Mouse (Mus musculus): Measurements from ENCODE around the gene Dip2a.

Dip2a gene

DNA sequence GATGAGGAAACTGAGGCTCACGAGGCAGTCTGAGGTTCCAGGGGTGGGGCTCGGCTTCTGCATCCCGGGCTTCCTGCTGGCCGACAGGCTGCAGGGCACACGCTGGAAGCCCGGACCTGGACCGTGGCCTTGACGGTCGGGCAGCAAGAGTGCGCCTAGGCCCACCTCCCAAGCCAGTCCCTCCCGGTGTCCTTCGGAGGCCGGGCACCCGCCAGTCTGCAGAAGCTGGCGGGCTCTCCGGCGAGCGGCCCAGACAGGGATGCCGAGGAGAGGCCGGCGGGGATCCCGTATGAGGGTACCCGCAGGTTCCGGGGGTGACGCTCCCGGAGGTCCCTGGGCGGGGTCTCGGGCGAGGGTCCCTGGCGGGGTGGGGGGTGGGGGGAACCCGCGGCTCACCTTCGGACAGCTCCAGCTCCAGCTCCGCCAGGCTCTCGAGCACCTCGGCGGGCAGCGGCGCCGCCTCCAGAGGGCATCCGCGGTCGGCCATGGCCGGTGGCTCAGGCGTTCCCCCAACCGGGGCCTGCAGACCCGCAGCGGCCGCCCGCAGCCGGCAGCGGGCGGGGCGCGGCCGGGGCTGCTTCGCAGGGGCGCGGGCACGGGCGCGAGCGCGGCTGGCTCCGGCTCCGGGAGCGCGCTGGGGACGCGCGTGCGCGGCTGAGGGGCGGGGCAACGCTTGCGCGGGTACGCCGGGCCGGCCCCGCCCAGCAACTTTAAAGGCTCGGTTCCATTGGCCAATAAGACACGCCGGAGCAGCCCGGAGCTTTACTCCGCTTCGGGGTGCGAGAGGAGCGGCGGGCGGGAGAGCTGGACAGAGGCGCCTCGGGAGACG lies at the start of gene Dip2a:
Dip2a (minus strand) TSS at position 581 of the 829 bp plus-strand sequence.
- peak; percentile 93 for DNase-seq (ENCODE audit: low read depth, low spot score)

DNA sequence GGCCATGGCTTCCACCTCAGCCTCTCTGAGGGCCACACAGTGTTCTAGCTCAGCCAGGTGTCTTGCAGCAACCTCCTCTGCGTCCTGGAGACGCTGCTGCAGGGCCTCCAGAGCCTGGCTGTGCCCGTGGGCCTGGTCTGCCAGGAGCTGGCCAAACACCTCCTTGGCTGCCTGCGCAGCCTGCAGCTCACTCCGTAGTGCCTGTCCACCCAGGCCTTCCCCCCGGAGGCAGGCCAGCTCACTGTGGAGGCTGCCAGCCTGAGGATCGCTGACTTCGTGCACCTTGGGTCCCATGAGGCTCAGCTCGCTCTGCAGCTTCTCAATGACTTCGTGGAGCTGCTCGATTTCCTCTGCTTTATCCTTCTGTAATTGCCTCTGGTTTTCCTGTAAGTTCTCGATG lies 47.5 kb upstream of the Dip2a start:
- no peak for DNase-seq (ENCODE audit: low read depth, low spot score)

DNA sequence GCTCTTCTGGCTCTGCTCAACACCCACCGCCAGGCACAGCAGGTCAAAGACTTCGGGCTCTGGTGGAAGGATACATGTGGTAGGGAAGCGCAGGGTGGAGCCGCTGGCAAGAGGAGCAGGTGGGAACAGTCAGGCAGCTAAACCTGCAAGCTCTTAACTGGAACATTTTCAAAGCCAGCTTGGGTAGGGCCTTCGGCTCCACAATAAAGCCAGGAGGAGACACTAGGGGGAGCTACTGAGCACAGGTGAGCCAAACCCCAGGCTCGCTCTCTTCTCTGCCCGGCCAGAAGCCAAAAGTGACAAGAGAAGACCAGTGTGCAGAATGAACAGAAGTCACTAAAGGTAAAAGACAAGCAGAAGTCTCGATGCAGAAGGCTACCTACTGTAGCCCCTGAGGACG lies 46.7 kb upstream of the Dip2a start:
- peak; percentile 37 for DNase-seq (ENCODE audit: low read depth, low spot score)

DNA sequence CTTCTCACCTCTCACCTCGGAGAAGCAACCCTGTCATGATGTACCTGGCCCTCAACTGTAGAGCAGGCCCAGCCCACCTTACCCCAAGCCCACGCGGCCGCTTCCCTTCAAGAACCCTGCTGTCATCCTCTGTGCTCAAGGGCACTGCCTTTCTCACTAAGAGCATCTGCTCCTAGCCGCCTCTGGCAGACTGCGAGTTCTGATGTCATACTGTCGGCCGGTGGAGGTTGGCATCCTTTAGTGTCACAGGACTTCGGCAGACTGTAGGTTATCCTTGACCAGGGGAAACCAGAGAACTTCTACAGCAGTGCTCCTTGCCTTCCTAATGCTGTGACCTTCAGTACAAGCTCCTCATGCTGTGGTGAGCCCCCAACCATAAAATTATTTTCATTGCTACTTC lies 46.1 kb upstream of the Dip2a start:
- no peak for DNase-seq (ENCODE audit: low read depth, low spot score)

DNA sequence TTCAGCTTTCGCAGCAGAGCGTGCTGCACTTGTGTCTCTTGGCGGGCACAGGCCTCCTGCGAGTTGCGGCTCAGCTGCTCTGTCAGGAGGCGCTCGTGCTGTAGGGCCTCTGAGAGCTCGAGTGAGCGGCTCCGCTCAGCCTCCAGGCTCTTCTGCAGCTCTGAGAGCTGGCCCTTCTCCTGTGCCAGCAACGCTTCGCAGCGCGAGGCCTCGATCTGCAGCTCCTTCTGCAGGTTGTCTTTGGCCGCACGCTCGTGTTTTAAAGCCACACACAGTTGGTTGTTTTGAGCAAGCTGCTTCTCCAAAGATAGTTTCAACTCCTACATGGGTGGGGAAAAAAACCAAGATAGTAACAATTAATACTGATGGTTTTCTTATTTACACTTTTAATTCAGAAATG lies 29.9 kb upstream of the Dip2a start:
- DNase-seq (ENCODE audit: low read depth, low spot score), result no peak

DNA sequence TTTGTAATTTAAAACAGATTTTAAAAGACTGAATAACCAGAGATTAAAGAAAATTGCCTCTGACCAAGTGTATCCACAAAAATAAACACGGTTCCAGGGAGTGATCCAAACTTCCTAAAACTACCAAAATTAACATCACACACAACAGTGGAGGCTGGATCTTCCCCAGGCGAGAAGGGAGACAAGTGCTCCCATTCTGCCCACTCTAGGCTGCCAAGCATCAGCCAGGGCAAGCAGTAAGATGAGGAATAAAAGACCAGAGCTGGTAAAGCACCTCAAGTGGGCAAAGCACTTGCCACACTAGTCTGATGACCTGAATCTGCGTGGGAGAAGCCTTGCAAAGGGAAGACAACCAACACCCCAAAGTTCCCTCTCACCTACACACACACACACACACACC lies 26.6 kb upstream of the Dip2a start:
- DNase-seq (ENCODE audit: low read depth, low spot score), result no peak

DNA sequence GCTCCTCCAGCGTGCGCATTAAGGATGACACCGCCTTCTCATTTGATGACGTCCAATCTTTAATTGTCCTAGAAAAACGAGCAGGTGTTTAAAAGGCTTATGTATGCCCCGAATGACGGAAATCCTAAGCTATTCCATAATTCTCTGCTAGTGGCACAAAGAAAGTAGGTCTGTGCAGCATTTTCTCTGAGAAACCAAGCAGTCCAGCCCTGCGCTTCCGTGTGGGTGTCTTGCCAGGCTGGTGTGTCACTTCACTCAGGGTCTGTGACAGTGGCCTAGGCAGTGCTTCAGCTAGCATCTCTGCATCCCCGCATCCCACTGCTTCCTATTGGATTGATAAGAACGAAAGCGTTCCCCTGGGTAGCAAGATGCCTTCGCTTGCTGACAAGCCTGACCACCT lies 23.7 kb upstream of the Dip2a start:
- no peak for DNase-seq (ENCODE audit: low read depth, low spot score)

DNA sequence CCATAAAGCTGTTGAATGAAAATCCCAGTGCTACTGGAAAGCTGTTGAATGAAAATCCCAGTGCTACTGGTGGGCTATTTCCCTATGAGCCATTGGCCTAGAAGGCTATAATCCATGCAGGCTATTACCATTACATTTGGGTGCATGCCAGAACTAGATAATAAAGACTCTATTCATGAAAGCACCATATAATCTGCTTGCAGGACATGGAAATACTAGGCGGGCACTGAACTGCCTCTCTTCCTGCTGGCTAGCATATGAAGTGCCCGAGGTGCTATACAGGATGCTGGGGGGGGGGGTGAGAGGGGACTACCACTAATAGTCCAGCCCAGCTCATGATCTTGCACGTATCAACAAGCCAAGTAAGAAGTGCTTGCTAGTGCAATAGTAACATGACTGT lies 18.1 kb upstream of the Dip2a start:
- DNase-seq (ENCODE audit: low read depth, low spot score), result no peak

DNA sequence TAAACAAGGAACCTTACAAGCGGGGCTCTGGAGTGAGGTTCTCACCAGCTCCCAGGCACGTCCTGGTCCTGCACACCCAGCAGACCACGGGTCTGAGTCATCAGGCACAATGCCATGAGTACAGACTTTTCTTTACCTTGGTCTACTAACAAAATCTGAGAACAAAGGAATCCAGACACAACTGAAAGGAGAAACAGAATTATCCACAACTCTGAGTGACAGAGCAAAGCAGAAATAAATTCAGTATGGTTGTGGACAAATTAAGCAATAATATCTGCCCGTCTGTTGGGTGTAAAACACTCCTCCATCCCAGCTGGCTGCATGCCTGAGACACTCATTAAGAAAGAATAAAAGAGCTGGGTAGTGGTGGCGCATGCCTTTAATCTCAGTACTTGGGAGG lies 13.4 kb upstream of the Dip2a start:
- DNase-seq (ENCODE audit: low read depth, low spot score), result no peak

DNA sequence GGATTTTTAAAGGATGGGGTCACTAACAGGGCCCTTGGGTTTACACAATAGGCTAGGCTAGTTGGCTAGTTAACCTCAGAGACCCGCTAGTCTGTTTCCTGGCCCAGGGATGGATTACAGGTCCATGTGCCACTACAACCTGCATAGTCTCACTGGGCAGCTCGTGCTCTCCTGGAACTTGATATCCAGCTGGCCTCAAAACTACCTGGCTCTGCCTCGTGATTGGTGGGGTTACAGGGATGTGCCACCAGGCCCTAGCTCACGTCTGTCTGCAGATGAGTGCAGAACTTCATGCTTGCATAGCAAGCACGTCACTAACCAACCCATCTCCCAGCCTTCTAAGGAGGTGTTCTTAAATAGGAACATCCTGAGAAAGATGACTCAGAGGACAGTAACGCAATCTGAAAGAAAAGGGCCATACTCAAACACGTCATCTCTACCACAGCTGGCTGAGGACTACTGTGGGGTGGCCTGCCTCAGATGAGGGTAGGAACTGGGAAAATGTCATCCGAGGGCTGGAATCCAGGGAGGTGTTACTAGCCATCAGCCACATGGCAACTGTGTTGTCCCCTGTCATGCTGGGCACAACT lies 12.3 kb upstream of the Dip2a start:
- no peak for DNase-seq (ENCODE audit: low read depth, low spot score)

DNA sequence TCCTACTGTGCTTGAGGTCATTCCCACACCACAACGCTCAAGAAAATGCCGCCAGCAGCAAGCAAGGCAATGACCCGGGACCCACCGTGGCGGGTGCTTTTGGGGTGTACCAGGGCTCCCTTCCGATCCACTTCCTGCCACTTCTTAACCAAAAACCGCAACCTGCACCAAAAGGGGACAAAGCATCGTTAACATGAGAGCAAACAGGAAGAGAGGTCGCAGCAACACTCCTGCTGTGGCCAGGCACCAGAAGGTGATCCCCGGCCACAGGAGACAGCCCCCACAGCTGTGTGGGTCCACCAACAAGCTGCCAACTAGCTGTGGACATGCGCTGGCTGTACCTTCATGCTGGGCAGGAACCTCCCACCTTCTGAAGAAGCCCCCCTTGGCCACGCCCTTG lies 9.9 kb upstream of the Dip2a start:
- no peak for DNase-seq (ENCODE audit: low read depth, low spot score)

DNA sequence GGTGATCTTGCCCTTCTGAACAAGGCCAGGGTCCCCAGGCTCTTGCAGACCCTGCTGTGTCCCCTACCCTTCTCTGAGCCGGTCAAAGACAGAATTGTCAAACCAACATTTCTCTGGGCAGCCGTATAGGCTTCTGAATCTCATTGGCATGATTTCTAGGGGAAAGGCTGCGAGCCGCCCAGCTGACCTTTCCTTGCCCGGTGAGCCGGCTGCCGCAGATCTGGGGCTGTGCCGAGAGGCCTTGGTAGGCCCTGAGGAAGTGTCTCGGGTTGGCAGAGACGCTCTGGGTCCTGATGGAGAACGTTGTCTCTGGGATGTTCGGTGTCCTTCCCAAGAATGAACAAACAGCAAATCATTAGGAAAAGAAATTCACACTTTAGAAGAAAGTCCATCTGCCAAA lies 8.9 kb upstream of the Dip2a start:
- DNase-seq (ENCODE audit: low read depth, low spot score), result no peak

DNA sequence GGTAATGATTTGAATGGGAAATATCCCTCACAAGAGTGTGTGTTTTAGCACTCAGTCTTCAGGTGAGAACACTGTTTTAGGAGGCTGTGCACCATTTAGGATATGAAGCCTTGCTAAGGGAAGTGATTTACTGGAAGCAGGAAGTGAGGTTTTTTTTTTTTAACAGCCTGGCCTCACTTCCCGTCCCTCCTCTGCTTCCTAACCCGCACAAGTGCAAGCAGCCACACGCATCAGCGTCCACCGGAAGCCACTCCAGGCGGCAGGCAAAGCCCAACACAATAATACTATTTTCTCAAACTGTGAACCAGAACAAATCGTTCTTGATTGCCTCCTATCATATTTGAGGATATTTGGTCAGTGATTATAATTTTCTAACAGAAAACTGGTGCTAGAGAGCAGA lies 6.9 kb upstream of the Dip2a start:
- DNase-seq (ENCODE audit: low read depth, low spot score), result no peak

DNA sequence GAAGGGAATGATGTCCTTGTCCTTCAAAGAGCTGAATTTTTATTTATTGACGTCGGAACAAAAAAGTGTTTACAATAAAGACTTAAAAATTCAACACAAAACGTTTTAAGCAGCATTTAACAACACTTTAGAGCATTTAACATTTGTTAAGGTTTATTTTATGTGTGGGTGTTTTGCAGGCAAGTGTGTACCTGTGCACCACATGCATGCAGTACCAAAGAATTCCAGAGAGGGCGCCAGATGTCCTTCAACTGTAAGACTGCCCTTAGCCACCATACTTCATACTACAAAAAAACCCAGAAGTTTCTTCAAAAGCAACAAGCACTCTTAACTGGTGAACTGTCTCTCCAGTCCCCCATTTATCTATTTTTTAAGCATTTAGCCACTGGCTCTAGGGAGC lies 1.5 kb upstream of the Dip2a start:
- DNase-seq (ENCODE audit: low read depth, low spot score), result peak; percentile 74

DNA sequence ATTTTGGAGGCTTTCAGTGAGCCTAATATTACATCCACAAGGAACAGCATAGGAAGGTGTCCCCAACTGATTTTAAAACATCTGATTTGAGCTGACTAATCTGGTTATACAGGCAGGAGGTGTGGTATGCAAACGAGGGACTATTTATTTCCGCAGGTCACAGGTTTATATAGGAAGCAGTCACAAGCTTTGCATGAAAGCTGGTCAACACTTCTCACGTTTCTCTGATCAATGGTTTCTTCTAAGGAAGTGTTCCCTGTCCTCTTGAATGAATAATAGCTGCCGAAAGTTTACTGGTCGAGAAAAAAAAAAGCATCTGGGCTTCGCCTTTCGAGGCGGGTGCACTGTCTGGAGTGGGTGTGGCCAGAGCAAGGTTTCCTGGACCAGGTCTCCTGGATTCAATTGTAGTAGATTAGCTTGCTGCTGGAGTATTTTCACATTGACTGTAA lies 976 bp upstream of the Dip2a start:
- DNase-seq (ENCODE audit: low read depth, low spot score), result peak; percentile 14

DNA sequence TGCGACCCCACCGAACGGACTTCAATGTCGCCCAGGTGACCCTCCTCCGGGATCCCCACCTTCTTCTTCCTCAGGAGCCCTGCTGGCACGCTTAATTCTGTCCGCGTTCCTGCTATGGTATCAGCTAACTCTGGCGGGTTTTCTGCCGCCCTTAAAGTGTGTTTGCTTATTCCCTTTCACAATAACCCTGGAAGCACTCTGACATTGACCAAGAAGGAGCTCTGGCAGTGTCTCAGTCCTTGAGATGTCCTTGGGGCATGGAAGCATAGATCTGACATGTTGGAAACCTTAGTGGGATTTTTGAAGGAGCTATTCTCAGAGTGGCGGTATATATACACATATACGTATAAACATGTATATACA lies 430 bp upstream of the Dip2a start:
- no peak for DNase-seq (ENCODE audit: low read depth, low spot score)

DNA sequence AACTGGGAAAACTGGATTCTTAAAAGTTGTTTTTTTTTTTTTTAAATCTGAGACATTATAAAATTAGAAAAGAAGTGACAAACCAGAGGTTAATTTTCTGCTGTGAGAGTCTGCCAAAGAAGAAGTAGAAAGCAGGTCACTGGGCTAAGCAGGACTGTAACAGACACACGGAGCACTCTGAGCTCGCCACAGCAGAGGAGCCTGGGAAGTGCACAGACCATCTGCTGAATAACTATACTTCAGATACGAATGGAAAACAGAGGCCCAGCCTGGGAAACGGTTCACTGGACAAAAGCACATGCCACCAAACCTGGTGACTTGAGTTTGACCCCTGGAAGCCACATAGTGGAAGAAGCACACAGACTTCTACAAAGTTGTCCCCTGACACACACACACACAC lies 10.7 kb downstream of the Dip2a start:
- DNase-seq (ENCODE audit: low read depth, low spot score), result no peak

DNA sequence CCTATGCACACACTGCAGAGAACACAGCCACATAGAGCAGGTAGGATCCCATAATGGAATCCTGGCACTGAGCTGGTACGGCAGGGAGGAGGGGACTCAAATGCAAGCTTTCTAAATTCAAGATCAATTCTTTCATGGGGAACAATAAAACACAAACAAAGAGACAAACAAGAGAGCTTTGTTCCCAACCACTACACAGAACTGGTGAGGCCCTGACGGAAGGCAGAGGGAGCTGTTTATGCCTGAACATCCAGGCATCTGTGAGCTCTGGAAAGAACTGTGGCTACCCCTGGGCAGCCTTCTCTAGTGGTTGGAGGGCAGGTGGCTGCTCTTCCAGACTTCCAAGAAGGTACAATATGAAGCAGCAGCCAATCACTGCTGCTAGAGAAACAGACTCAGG lies 13.1 kb downstream of the Dip2a start:
- no peak for DNase-seq (ENCODE audit: low read depth, low spot score)

DNA sequence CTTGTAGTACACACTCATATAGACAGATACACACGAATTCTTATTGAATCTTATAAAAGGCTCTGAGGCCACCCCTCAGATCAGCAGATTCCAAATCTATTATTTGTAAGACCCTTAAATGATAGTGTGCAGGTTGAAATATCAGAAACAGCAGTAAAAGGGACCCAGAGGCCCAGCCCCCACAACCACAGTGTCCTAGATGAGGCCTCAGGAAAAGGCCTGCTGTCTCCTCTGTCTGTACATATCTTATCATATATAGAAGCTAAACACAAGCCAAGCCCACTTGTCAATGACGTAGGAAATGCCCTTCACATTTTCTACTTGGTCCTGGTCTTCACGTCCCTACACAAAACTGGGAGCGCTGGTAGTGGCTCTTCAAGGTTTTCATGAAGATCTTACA lies 16.0 kb downstream of the Dip2a start:
- no peak for DNase-seq (ENCODE audit: low read depth, low spot score)

DNA sequence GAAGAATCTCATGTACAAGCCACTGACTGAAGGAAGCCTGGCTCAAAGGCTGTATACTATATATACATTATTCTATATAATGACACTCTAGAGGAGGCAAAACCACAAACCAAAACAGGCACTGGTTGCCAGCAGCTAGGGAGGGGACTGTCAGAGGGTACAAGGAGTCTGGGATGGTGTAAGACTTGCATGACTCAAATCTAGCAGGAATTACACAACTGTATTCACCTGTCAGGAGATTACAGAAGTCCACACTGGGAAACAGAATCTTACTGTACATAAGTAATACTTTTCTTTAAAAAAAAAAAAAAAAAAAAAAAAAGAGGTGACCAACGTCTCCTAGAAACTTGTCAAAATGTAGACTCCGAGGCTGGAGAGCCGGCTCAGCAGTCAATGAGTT lies 16.5 kb downstream of the Dip2a start:
- no peak for DNase-seq (ENCODE audit: low read depth, low spot score)

DNA sequence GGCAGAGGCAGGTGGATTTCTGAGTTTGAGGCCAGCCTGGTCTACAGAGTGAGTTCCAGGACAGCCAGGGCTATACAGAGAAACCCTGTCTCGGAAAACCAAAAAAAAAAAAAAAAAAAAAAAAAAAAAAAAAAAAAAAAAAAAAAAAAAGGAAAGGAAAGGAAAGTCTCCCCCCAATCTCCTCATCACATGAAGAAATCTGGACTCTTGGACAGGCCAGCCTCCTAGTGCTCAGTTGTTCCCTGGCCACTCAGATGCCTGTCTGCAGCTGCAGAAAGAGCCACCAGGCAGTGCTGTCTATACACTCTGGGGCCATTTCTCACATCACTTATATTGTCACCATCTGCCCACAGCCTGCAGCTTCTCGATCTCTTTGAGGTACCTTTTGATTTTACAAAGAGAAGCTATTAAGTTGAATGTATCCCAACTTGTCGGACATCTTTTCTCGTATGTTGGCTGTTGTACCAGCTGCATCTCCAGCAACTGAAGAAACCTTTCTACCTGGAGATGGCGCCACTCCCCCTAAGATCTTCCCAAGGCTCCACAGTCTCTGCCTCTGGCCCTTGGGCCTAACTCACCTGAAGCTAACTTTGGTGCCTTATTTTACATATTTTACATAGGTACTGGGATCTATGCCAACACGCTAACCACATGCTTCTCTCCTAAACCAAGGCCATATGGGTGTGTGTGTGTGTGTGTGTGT lies 18.6 kb downstream of the Dip2a start:
- no peak for DNase-seq (ENCODE audit: low read depth, low spot score)

DNA sequence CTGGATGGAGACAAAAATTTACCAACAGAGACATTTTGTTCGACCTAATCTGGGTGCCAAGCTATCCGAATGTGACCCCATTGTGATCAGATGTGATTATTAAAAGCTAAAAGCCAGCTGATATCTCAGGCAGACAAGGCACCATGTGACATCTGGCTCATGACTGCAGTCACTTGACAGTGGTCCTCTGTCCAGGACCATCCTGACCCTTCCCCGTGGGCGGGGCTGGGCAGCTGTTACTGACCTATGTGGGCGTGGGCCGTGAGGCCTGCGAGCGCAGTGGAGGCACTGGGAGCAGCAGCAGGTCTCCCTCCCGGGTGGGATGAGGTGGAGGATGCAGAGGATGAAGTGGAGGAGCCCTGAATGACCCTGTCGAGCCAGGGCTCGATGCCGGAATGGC lies 27.5 kb downstream of the Dip2a start:
- DNase-seq (ENCODE audit: low read depth, low spot score), result no peak

DNA sequence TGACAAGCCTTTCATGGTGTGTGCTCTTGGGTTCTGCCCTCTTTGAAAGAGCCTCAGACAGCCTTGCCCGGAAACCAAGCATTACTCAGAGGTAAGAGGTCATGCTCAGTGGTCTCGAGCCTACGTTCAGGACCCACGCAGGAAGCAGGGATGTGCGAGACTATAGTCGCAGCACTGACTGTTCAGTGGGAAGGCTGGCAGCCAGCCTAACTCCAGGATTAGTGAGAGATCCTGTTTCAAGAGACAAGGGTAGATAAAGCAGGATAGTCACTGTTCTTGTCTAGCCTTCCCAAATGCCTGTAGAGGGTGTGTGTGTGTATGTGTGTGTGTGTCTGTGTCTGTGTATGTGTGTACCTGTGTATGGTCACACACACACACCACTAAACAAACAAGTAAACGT lies 28.9 kb downstream of the Dip2a start:
- no peak for DNase-seq (ENCODE audit: low read depth, low spot score)

All from mesoderm, embryonic 11.5 days (tissue).